Mouse (Mus musculus) cerebellum, postnatal 10 days (tissue): ENCODE data around the gene Obox1.
"Not testable (repeated sequence)": the region's sequence is repeated elsewhere in the genome, so short reads cannot be mapped to it uniquely, and the experiment has no call there.

Experiments used
- DNase-seq, 2 experiments: peaks; one replicate each; pipeline ENCODE4 v3.0.0; 2021; ENCODE audit warnings: mixed read lengths in 2 of 2

The Obox1 gene

DNA sequence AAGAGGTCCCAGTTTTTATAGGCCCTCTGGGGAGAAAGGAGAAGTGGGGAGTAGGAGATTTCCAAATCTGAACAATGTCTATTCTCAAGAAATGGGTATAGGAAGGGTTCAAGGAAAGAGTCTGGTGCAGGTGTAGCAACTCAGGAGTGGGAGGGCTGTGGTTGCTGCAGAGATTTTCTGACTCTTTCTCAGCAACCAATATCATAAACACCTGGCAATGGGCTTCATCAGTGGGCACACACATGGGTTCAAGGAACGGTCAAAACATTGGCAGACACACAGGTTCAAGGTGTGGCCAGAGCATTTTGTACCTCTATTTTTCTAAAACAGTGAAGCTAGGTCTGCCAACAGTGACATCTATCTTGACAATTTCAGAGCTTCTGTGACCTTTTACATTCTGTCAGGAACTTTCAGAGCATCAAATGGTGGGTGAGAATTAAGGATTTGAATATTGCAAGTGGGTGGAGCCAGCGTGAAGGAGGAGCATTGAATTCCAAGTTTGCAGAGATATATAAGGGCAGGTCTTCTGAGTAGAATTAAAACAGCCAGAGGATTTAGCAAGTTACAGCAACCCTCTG, at the start of gene Obox1, which contains the start of gene Obox2:
TSS of gene Obox1 (plus strand) at position 528 of the 578 bp plus-strand sequence.
TSS of gene Obox2 (plus strand) at position 301 of the 578 bp plus-strand sequence.
- not testable (repeated sequence) for DNase-seq

DNA sequence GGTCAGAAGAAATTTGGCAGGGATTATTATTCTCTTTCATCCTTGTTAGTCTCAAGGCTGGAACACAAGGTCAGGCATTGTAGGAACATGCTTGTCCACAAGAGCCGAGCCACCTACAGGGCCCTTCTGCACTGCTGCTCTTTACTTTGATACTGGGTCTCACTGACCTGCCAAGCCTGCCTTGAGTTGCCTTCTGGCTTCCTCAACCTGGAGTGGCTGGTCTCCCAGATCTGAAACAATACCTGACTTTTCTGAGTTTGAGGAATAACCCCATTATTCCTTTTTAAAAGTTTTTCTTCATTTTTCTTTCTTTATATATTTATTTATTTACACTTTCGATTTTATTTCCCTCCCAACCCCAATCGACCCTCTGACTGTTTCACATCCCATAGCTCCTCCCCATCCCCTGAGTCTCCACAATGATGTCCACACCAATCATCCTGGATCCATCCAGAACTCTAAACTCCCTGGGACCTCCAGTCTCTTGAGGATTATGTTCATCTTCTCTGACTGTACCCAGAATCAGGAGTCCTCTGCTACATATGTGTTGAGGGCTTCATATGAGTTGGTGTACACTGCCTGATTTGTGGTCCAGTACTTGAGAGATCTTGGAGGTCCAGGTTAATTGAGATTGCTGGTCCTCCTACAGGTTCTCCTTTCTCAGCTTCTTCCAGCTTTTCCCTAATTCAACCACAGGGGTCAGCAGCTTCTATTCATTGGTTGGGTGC, 10.6 kb downstream of the Obox1 start:
- DNase-seq: not testable (repeated sequence)

DNA sequence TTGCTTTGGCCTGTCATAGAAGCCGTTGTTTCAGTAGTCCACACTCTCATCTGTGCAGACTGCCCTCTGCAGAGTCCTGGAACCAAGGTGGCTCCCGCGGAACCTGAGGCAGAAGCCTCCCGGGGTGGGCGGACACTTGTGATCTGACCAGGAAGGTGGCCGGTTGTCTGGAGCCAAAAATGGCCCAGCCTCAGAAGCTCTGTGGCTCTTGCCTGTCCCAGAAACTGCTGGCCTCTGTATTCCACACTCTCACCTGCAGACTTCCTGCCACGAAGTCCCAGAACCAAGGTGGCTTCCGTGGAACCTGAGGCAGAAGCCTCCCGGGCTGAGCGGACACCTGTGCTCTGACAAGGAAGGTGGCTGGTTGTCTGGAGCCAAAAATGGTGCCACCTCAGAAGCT, 18.1 kb downstream of the Obox1 start:
- DNase-seq: not testable (repeated sequence)

DNA sequence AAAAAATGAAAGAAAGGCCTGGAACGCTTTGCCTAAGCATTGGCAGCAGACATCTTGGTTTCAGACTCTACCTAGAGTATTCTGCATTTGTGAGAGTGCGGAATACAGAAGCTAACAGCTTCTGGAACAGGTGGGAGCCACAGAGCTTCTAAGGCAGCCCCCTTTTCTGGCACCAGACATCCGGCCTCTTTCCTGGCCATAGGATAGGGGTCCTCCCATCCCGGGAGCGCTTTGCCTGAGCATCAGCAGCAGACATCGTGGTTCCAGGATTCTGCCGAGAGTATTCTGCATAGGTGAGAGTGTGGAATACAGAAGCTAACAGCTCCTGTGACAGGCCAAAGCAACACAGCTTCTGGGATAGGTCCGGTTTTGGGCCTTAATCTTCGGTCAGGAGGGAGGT, 29.3 kb downstream of the Obox1 start:
- DNase-seq: not testable (repeated sequence)

DNA sequence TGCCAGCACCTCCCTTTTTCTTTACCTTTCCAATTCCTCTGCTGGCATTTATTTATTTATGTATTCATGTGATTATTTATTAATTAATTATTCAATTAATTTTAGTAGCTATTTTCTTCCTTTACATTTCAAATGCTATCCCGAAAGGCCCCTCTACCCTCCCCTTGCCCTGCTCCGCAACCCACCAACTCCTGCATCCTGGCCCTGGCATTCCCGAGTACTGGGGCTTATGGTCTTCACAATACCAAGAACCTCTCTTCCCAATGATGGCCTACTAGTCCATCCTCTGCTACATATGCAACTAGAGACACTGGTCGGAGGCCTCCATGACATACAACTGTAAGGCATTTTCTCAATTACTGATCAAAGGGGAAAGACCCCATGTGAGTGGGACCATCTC, 36.8 kb downstream of the Obox1 start:
- not testable (repeated sequence) for DNase-seq

DNA sequence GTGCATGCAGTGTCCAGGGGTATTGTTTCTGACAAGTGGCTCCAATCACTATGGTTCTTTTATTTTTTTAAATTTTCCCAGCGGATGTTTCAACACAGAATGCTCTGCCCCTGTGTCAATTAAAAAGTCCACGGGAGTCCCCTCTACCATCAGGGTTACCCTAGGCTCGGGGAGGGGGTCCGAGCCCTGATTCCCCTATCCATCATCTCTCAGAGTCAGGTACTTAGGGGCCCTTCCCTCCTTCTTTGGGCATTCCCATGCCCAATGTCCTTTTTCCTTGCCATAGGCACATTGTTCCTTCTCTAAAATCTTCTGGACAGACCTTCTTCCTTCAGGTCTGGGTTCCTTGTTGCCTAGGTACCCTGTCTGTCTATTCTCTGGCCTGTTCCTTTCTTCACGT, 120.7 kb downstream of the Obox1 start:
- not testable (repeated sequence) for DNase-seq
